Mouse (Mus musculus) limb, embryonic 13.5 days (tissue): ENCODE measurements around the gene Gad2. TPM values are rescaled to one million over a fixed set of nuclear protein-coding genes. Genes with fewer than 3 reads are reported as not detected.

Source experiments
- ATAC-seq: fragments of 200-750 bp; cut with Nextera tagmentation; 2 replicates; pipeline ENCODE4 v1.8.0; 2017; ENCODE audit warnings: low read depth, moderate number of reproducible peaks, moderate TSS enrichment; ENCODE audit not compliant: low FRiP score
- H3K27ac ChIP-seq: fragments of 300-500 bp; sonication (generic); 2 replicates; pipeline ENCODE4 v1.5.1; 2015; ENCODE audit warnings: inconsistent platforms, mild to moderate bottlenecking, moderate library complexity
- H3K27me3 ChIP-seq: fragments of 300-500 bp; sonication (generic); 2 replicates; pipeline ENCODE4 v1.6.1; 2015; ENCODE audit warnings: mild to moderate bottlenecking, inconsistent platforms
- H3K36me3 ChIP-seq: fragments of 300-500 bp; sonication (generic); 2 replicates; pipeline ENCODE4 v1.6.1; 2015; ENCODE audit warnings: inconsistent platforms, mild to moderate bottlenecking, moderate library complexity
- H3K4me1 ChIP-seq: fragments of 300-500 bp; sonication (generic); 2 replicates; pipeline ENCODE4 v1.6.1; 2015; ENCODE audit warnings: inconsistent platforms
- H3K4me2 ChIP-seq: fragments of 300-500 bp; sonication (generic); replicated peaks from 2 replicates; pipeline ENCODE4 v1.6.1; 2015; ENCODE audit warnings: inconsistent platforms, mild to moderate bottlenecking, moderate library complexity
- H3K4me3 ChIP-seq: fragments of 300-500 bp; sonication (generic); 2 replicates; pipeline ENCODE4 v1.5.1; 2015; ENCODE audit warnings: moderate library complexity, mild to moderate bottlenecking, inconsistent platforms
- H3K9ac ChIP-seq: fragments of 300-500 bp; sonication (generic); 2 replicates; pipeline ENCODE4 v1.6.1; 2015; ENCODE audit warnings: mild to moderate bottlenecking, inconsistent platforms
- H3K9me3 ChIP-seq: fragments of 300-500 bp; sonication (generic); 2 replicates; pipeline ENCODE4 v1.6.1; 2016; ENCODE audit warnings: inconsistent platforms
- WGBS: fragments of 180-500 bp; shearing (Covaris S2); methylation state at CpG from one replicate; pipeline ENCODE4 v1.1.7; 2015; 5-methylcytosine and 5-hydroxymethylcytosine counted together
- polyA plus RNA-seq: library from polyadenylated mRNA; unstranded; fragments of >200 nt; fragmentation: Nextera tagmentation; extraction: Ambion mirVana; gene quantifications from 2 replicates; pipeline ENCODE4 v1.2.1, GENCODE M21; 2015

Gene Gad2
- polyA plus RNA-seq, 1 experiment from 2014 or later = 0.76 TPM

DNA sequence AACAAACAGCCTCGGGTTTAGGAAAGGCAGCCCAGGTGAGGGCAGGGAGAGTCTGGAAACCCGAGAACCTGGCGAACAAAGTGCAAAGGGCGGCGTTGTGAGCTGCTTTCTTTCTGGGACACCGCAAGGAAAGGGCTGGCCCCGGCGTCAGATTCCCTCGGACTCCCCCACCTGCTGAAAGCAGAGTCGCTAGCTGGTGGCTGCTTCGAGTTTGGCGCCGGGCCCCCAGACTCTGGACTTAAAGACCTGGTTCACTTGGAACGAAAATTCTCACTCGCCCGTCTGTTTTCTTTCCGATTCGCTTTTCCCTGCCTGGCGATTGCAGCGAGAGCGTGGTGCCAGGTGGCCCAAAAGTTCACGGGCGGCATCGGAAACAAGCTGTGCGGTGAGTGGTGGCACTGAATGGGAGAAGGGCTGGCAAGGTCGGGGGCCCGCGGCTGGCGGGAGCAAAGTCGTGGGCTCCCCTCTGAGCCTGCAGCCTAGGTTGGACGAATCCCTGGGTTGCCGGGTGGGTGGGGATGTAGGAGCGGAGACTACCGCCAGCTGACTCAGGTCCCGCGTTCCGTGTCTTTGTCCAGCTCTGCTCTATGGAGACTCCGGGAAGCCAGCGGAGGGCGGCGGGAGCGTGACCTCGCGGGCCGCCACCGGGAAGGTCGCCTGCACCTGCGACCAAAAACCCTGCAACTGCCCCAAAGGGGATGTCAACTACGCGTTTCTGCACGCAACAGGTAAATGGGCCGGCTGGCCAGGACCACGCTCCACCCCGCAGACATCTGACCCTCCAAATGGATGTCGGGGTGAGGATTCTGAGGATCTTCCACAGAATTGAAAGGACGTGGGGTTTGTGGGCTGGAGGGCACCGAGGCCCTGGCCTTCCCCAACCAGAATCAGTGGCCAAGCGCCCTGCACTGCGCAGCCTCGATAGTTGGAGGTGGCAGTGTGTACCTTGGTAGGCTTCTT lies 1.4 kb downstream of the Gad2 start:
- ATAC-seq = no peak
- H3K4me1 ChIP-seq = peaks cover 22% of the 10 kb centered on the region
- H3K27me3 ChIP-seq = peaks cover 99% of the 10 kb centered on the region
- H3K36me3 ChIP-seq = no peaks in the 10 kb centered on the region
- H3K9me3 ChIP-seq = no peaks in the 10 kb centered on the region
- peak overlapping the region; percentile 40 for H3K4me3 ChIP-seq
- H3K27ac ChIP-seq = no peak overlapping the region
- no peak overlapping the region for H3K9ac ChIP-seq
- peak overlapping the region; percentile 68 for H3K4me2 ChIP-seq
- WGBS = 1% methylated on average over 60 of the region's 60 CpGs

DNA sequence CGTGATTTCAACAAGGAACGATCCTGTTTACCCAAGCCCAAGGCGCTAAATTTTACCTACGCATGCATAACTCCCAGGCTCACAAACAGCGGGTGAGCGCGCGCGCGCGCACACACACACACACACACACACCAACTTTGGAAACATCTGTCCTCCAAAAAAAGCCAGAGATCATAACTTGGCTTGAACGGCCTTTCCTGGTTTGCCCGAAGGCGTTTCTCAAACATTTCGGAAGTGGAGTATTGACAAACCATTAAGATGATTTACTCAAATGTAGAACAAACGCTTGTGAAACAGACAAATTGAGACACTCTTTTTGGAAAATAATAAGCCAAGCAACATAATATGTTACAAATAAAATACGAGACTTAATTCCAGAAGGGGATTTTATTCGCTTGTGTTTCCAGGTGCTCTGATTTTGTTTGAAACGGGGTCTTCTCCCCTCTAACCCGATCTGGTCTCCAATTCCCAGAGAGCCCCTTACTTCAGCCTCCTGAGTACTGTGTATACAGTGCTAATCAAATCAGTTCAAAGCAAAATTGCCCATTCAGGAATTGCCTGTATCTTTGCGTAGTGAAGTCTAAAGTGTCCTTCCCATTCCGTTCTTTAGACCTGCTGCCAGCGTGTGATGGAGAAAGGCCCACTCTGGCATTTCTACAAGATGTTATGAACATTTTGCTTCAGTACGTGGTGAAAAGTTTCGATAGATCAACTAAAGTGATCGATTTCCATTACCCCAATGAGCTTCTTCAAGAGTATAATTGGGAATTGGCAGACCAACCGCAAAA lies 2.4 kb downstream of the Gad2 start:
- H3K27me3 ChIP-seq = peaks cover 97% of the 10 kb centered on the region
- ATAC-seq = no peak
- H3K27ac ChIP-seq = no peak overlapping the region
- no peak overlapping the region for H3K9ac ChIP-seq
- no peaks in the 10 kb centered on the region for H3K36me3 ChIP-seq
- no peaks in the 10 kb centered on the region for H3K9me3 ChIP-seq
- no peak overlapping the region; the same call in 1 of the 2 replicates for H3K4me2 ChIP-seq
- 3% methylated on average over 27 of the region's 27 CpGs for WGBS
- H3K4me1 ChIP-seq = peaks cover 22% of the 10 kb centered on the region
- 0 out of 2 replicates have a peak overlapping the region, but pooled peaks have one; percentile 40 for H3K4me3 ChIP-seq

DNA sequence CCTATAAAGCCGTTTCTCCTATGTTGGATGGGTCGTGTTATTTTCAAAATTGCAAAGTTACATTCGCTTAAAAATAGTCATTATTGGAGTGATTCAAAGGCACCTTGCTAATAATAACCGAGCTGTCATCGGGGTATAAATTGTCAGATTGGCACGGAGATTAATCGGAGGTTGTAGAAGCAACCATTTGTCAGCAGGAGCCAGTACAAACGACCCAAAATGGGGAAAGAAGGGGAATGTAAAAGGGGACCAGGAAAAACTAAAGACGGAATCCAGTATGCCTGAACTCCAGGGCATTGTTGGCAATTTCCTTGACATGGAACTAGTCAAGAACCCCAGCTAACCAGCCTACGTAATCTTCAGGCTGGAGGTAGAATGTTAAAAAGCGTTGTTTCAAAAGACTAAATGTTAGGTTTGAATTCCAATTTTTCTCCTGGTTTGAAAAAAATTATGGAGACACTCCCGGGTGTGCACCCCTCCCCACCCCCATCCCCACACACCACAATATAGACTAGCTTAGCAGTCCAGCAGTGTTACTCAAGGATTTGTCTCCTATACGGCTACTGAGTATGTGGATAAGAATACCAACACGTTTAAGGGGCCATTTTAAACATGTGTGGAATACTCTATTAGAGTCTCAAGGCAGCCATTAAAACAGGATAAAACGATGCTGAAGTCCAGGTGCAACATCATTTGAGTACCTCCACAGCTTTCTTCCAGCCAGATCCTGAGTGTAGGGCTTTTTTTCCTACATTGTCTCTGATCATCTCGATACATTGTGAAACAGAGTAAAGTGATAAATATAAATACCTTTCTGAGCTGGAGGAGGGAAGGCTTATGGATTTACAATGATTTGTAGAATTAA lies 3.3 kb downstream of the Gad2 start:
- Histone ChIP-seq H3K4me1 (peaks cover 22% of the 10 kb centered on the region), H3K4me3 (no peak overlapping the region), H3K9ac (no peak overlapping the region), H3K9me3 (no peaks in the 10 kb centered on the region), H3K27me3 (peaks cover 89% of the 10 kb centered on the region), H3K36me3 (no peaks in the 10 kb centered on the region), H3K4me2 (no peak overlapping the region), H3K27ac (no peak overlapping the region)
- WGBS = 8% methylated on average over 16 of the region's 16 CpGs
- ATAC-seq = no peak

DNA sequence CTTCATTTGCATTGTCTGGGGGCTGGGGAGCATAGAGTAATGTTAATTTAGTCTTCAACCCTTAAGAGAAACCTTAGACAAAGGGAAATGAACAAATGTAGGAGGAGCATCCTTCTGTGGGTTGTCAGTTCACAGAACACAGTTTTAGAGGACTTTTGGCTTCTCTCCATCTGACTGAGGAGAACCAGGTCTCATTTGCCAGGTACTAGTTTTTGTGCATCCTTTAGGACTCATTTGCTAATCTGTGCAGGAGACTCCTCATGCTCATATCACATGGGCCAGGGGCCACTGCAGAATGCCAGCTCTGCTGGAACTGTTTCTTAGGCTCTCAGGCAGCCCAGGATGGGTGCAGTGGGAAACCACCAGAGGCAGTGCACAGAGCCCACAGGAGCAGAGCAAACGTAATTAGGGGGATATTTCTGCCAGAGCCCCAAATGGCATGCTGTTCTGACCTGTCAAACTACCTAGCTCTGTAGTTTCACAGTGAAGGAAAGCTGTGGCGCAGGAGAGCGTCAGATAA lies 5.2 kb downstream of the Gad2 start:
- Histone ChIP-seq H3K27ac (no peak overlapping the region), H3K9ac (no peak overlapping the region), H3K36me3 (no peaks in the 10 kb centered on the region), H3K4me1 (peaks cover 14% of the 10 kb centered on the region), H3K27me3 (peaks cover 75% of the 10 kb centered on the region), H3K4me2 (no peak overlapping the region), H3K9me3 (no peaks in the 10 kb centered on the region), H3K4me3 (no peak overlapping the region)
- 30% methylated on average over 3 of the region's 3 CpGs for WGBS
- ATAC-seq = no peak

DNA sequence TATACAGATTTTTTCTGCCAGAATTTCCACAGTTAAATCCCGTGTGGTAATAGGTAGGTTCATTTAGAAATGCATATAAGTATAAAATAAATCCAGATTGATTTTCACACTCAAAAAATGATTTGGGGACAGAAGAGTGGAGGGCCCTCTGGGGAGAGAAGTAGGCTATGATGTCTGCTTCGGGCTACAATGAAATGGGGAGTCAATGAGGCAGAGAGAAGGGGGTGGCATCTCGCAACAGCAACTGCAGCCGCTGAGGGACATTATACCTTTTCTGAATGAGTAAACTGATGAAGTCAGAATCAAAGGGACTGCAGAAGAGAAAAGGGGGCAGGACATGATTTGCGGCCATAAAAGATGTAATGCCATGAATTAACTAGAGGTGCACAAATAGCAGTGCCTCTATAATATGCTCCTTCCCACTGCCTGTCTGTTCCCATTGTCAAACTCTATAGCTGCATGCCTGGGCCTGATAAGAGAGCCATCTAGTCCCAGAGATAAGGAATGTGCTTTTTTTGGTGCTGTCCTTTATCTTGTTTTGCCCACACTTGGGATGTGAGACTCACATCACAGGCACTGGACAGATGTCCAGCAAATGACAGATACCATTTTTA lies 5.9 kb downstream of the Gad2 start:
- Histone ChIP-seq H3K36me3 (no peaks in the 10 kb centered on the region), H3K9me3 (no peaks in the 10 kb centered on the region), H3K4me3 (no peak overlapping the region), H3K27ac (no peak overlapping the region), H3K4me2 (no peak overlapping the region), H3K4me1 (peaks cover 9% of the 10 kb centered on the region), H3K9ac (no peak overlapping the region), H3K27me3 (peaks cover 68% of the 10 kb centered on the region)
- WGBS = 35% methylated on average over 5 of the region's 5 CpGs
- ATAC-seq = no peak

DNA sequence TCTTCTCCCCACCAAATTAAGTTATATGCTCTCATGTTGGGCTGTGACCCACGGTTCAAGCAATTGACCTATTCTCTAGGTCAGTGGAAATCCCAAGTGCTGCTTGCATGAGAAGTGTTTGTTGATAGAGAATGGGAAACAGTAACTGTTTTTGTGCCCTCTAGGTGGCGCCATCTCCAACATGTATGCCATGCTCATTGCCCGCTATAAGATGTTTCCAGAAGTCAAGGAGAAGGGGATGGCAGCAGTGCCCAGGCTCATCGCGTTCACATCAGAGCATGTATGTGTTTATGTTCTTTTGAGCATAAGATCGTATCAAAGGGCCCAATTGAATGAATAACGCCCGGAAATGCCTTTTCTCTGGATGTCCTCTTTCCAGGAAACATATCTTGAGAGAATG lies 12.8 kb downstream of the Gad2 start:
- Histone ChIP-seq H3K4me1 (no peaks in the 10 kb centered on the region), H3K4me2 (no peak overlapping the region), H3K27me3 (peaks cover 9% of the 10 kb centered on the region), H3K36me3 (no peaks in the 10 kb centered on the region), H3K9ac (no peak overlapping the region), H3K4me3 (no peak overlapping the region), H3K27ac (no peak overlapping the region), H3K9me3 (0 out of 2 replicates have a peak, but pooled peaks cover 3% of the 10 kb centered on the region)
- 39% methylated on average over 8 of the region's 8 CpGs for WGBS
- no peak for ATAC-seq

DNA sequence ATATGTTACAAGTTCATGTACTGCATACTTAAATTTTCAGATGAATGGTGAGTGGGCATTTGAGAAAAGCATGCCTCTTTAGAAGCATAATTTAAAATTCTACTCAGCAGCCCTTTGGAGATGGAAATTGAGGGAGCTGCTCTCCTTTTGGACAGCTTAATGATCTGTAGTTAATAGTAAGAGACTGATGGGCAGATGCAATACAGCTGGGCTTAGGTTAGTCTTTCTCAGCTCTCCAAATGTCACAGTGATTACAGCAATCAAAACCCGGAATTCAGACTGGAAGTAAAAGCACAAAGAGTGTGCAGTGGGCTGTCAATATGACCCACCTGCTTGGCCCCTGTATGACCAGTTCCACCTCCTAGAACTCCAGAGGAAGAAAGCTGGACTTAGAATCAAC lies 24.1 kb downstream of the Gad2 start:
- 0 out of 2 replicates have a peak, but pooled peaks cover 3% of the 10 kb centered on the region for H3K4me1 ChIP-seq
- H3K4me3 ChIP-seq = no peak overlapping the region
- no peaks in the 10 kb centered on the region for H3K36me3 ChIP-seq
- H3K9me3 ChIP-seq = no peaks in the 10 kb centered on the region
- no peak for ATAC-seq
- WGBS = 37% methylated on average over 1 of the region's 1 CpGs
- H3K27ac ChIP-seq = no peak overlapping the region
- no peaks in the 10 kb centered on the region for H3K27me3 ChIP-seq
- no peak overlapping the region for H3K4me2 ChIP-seq
- H3K9ac ChIP-seq = no peak overlapping the region

DNA sequence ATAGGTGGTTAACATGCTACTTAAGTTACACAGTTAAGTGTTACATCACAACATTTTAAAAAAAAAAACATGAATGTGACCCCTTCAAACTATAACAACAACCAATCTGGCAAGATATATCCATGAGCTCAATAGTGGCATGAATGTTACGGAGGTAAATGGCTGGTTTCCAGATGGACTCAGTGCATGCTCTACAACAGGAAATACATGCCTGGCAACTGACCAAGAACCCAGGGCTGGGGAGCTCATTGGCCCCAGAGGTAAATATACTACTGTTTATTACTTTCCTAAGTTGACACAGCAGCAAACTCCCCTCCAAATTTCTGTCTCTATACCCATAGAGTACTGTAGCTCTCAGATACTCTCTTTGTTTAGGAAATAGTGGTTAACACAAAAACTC lies 26.4 kb downstream of the Gad2 start:
- Histone ChIP-seq H3K4me1 (0 out of 2 replicates have a peak, but pooled peaks cover 3% of the 10 kb centered on the region), H3K27me3 (peaks cover 2% of the 10 kb centered on the region; the same call in 1 of the 2 replicates), H3K4me2 (no peak overlapping the region), H3K9ac (no peak overlapping the region), H3K27ac (no peak overlapping the region), H3K9me3 (no peaks in the 10 kb centered on the region), H3K4me3 (no peak overlapping the region), H3K36me3 (no peaks in the 10 kb centered on the region)
- WGBS = 26% methylated on average over 1 of the region's 1 CpGs
- peak; percentile 90 for ATAC-seq

DNA sequence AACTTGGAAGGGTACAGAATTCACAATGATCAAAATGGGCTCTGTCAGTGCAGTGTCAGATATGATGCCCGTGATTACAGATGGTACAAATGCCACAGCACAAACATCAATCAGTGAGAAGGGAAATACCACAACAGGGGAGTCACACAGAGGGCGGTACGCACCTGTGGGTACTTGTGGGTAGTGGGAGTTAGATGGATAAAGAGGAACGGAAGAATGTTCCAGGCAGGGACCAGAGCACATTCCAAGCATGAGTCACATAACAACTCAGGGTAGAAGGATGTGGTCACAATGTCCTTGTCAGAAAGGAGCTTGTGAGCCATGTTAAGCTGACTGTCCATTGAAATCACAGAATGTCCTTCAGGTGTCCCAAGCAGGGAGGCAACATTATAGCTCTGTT lies 29.8 kb downstream of the Gad2 start:
- Histone ChIP-seq H3K9ac (no peak overlapping the region), H3K9me3 (no peaks in the 10 kb centered on the region), H3K36me3 (no peaks in the 10 kb centered on the region), H3K4me2 (no peak overlapping the region), H3K4me1 (0 out of 2 replicates have a peak, but pooled peaks cover 3% of the 10 kb centered on the region), H3K4me3 (no peak overlapping the region), H3K27ac (no peak overlapping the region), H3K27me3 (peaks cover 2% of the 10 kb centered on the region; the same call in 1 of the 2 replicates)
- no peak for ATAC-seq
- 80% methylated on average over 4 of the region's 4 CpGs for WGBS

DNA sequence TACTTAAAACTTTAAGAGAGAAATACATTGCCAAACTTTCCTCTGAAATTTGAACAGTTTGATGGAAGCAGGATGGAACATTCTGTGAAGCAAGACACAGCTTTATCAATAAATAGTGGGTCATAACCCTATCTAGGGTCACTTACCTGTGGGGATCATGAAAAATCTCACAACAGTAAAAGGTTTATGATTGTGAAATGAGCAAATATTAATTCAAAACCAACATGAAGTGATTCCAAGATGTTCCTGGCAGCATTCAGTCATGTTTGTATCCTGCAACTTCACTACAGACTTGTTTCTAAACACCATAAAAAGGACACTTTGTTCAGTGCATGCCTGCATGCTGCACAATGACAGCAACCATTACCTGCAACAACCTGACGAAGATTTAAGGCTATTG lies 41.7 kb downstream of the Gad2 start:
- no peak overlapping the region for H3K9ac ChIP-seq
- no peaks in the 10 kb centered on the region for H3K4me1 ChIP-seq
- no peaks in the 10 kb centered on the region for H3K36me3 ChIP-seq
- no peaks in the 10 kb centered on the region for H3K9me3 ChIP-seq
- H3K27me3 ChIP-seq = no peaks in the 10 kb centered on the region
- H3K4me2 ChIP-seq = no peak overlapping the region
- WGBS = 73% methylated on average over 1 of the region's 1 CpGs
- no peak for ATAC-seq
- H3K4me3 ChIP-seq = no peak overlapping the region
- no peak overlapping the region for H3K27ac ChIP-seq

DNA sequence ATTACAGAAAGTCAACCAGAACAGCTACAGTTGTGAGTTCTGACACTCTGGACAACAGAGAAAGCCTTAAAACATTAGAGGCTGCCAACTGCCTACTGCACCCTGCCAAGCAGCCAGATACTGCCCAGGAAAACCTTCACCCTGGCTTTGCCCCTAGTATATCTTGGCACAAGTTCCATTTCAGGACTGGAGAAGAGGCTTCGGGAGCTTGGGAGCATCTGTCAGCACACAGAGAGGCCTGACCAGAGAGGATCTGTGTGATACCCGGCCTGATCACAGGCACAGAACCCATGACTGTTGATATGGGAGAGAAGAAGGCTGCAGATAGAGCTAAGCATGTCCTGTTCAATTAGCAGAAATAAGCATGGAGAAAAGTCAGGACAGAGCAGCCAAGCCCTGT lies 48.4 kb downstream of the Gad2 start:
- Histone ChIP-seq H3K9ac (no peak overlapping the region), H3K4me1 (no peaks in the 10 kb centered on the region), H3K9me3 (no peaks in the 10 kb centered on the region), H3K4me2 (no peak overlapping the region), H3K36me3 (no peaks in the 10 kb centered on the region), H3K4me3 (no peak overlapping the region), H3K27ac (no peak overlapping the region), H3K27me3 (no peaks in the 10 kb centered on the region)
- ATAC-seq = no peak
- WGBS = 88% methylated on average over 2 of the region's 2 CpGs
